In genomic region chr11:3452167-3452639, GRCm38 (mm10) we compare ENCODE assay signal across 8 mouse cellular contexts. TPM values are rescaled to one million over a fixed set of nuclear protein-coding genes. Genes with fewer than 3 reads are reported as not detected.
DNase-seq lines count a peak whose midpoint lies in the region; ATAC-seq and TF ChIP-seq lines count a peak whose summit lies in the region.

TSS of gene Rnf185 (minus strand) at chr11:3452363.

- H3K27ac ChIP-seq in forebrain, embryonic 10.5 days, result peak within 1 kb of the TSS; percentile 89
- H3K27ac ChIP-seq in heart, embryonic 15.5 days, result peak within 1 kb of the TSS; percentile 88
- peak within 1 kb of the TSS; percentile 73 for H3K27ac ChIP-seq in liver, embryonic 14.5 days
- H3K27ac ChIP-seq in neural tube, embryonic 11.5 days (ENCODE audit: low read depth, low read length), result peak within 1 kb of the TSS; percentile 83
- peak within 1 kb of the TSS; percentile 96 for H3K27ac ChIP-seq in stomach, postnatal 0 days (replicated peaks)

- peak; percentile 96 for ATAC-seq in heart, embryonic 15.5 days (replicated peaks; ENCODE audit: insufficient number of reproducible peaks, insufficient read depth, low FRiP score, low read depth)
- peak; percentile 98 for ATAC-seq in liver, embryonic 14.5 days (ENCODE audit: insufficient read depth)
- peak; percentile 96 for ATAC-seq in neural tube, embryonic 11.5 days (ENCODE audit: insufficient read depth, low FRiP score, low TSS enrichment)
- ATAC-seq in stomach, postnatal 0 days (ENCODE audit: low FRiP score, low TSS enrichment), result peak; percentile 98

- peak within 1 kb of the TSS; percentile 81 for H3K4me2 ChIP-seq in heart, embryonic 15.5 days
- peak within 1 kb of the TSS; percentile 98 for H3K4me2 ChIP-seq in liver, embryonic 14.5 days (ENCODE audit: low read depth)
- H3K4me2 ChIP-seq in neural tube, embryonic 11.5 days (ENCODE audit: low read depth), result peak within 1 kb of the TSS; percentile 88
- peak within 1 kb of the TSS; percentile 87 for H3K4me2 ChIP-seq in stomach, postnatal 0 days (replicated peaks; ENCODE audit: low read depth)

- H3K4me1 ChIP-seq in forebrain, embryonic 10.5 days, result peaks cover 24% of the 10 kb centered on the region
- H3K4me1 ChIP-seq in heart, embryonic 15.5 days (replicated peaks), result peaks cover 18% of the 10 kb centered on the region
- H3K4me1 ChIP-seq in liver, embryonic 14.5 days (replicated peaks; ENCODE audit: control insufficient read depth in 2 of 2, insufficient read depth in 2 of 2, low read length in 1 of 2), result peaks cover 4 to 12% of the 10 kb centered on the region in 2 experiments
- 0 out of 2 replicates have a peak, but pooled peaks cover 6% of the 10 kb centered on the region for H3K4me1 ChIP-seq in neural tube, embryonic 11.5 days (ENCODE audit: control insufficient read depth, insufficient read depth, low read length)
- no peaks in the 10 kb centered on the region for H3K4me1 ChIP-seq in stomach, postnatal 0 days (replicated peaks; ENCODE audit: control insufficient read depth, insufficient read depth)

- H3K4me3 ChIP-seq in forebrain, embryonic 10.5 days, result peak within 1 kb of the TSS; percentile 89
- peak within 1 kb of the TSS; percentile 65 for H3K4me3 ChIP-seq in heart, embryonic 15.5 days
- H3K4me3 ChIP-seq in liver, embryonic 14.5 days (ENCODE audit: insufficient read depth in 1 of 2, low read depth in 2 of 2, low read length in 2 of 2), result peak within 1 kb of the TSS; percentile 70 to 88
- H3K4me3 ChIP-seq in neural tube, embryonic 11.5 days (ENCODE audit: low read depth, low read length), result peak within 1 kb of the TSS; percentile 84
- H3K4me3 ChIP-seq in stomach, postnatal 0 days (ENCODE audit: low read depth, low read length), result peak within 1 kb of the TSS; percentile 79

- 0 out of 2 replicates have a peak, but pooled peaks have one; percentile 0 for TF ChIP-seq CTCF in liver, embryonic 14.5 days (IDR thresholded peaks at IDR 0.05; ENCODE audit: low read depth)
- peak; percentile 22; the same call in 1 of the 2 replicates for TF ChIP-seq CTCF in stomach, postnatal 0 days (IDR thresholded peaks at IDR 0.05; ENCODE audit: low read depth)

- TF ChIP-seq EP300 in liver, embryonic 14.5 days (IDR thresholded peaks at IDR 0.05; ENCODE audit: low read depth), result no peak
- TF ChIP-seq EP300 in stomach, postnatal 0 days (optimal IDR thresholded peaks at IDR 0.05), result no peak

- H3K9me3 ChIP-seq in forebrain, embryonic 10.5 days, result no peaks in the 10 kb centered on the region
- no peaks in the 10 kb centered on the region for H3K9me3 ChIP-seq in heart, embryonic 15.5 days (replicated peaks)
- no peaks in the 10 kb centered on the region for H3K9me3 ChIP-seq in liver, embryonic 14.5 days (ENCODE audit: control insufficient read depth, low read length)
- no peaks in the 10 kb centered on the region for H3K9me3 ChIP-seq in neural tube, embryonic 11.5 days (ENCODE audit: control insufficient read depth, low read length)
- H3K9me3 ChIP-seq in stomach, postnatal 0 days (ENCODE audit: control insufficient read depth, low read length), result no peaks in the 10 kb centered on the region

- under 1% methylated on average over 45 of the region's 45 CpGs for WGBS in forebrain, embryonic 10.5 days
- 1% methylated on average over 45 of the region's 45 CpGs for WGBS in heart, embryonic 15.5 days
- under 1% methylated on average over 45 of the region's 45 CpGs for WGBS in liver, embryonic 14.5 days (ENCODE audit: insufficient replicate concordance)
- WGBS in neural tube, embryonic 11.5 days, result under 1% methylated on average over 45 of the region's 45 CpGs
- WGBS in stomach, postnatal 0 days, result under 1% methylated on average over 44 of the region's 45 CpGs

- peak; percentile 86 for DNase-seq in CD8-positive naive resting alpha-beta T cell, adult 2 months (ENCODE audit: low read depth in 2 of 2, low spot score in 2 of 2)
- peak; percentile 92 for DNase-seq in c-Kit-positive CD71-negative TER-119-negative erythroid progenitor cells, embryonic 14.5 days (ENCODE audit: low read depth)
- DNase-seq in forebrain, embryonic 10.5 days (ENCODE audit: extremely low spot score, low spot score), result peak; percentile 95
- peak; percentile 96 to 98 for DNase-seq in kidney, postnatal 25 days
- DNase-seq in liver, embryonic 14.5 days (ENCODE audit: low read depth in 3 of 3, low spot score in 3 of 3), result peak; percentile 92 to 93 (median 92)
- peak; percentile 95 for DNase-seq in neural tube, embryonic 11.5 days (ENCODE audit: low spot score)
- DNase-seq in stomach, postnatal 0 days (ENCODE audit: low spot score), result peak; percentile 96

- H3K9ac ChIP-seq in heart, embryonic 15.5 days, result peak within 1 kb of the TSS; percentile 79
- peak within 1 kb of the TSS; percentile 81 for H3K9ac ChIP-seq in liver, embryonic 14.5 days (replicated peaks)
- H3K9ac ChIP-seq in neural tube, embryonic 11.5 days (ENCODE audit: low read length), result peak within 1 kb of the TSS; percentile 86
- H3K9ac ChIP-seq in stomach, postnatal 0 days (ENCODE audit: low read length), result peak within 1 kb of the TSS; percentile 89

- H3K36me3 ChIP-seq in forebrain, embryonic 10.5 days (replicated peaks), result peaks cover 30% of the 10 kb centered on the region
- H3K36me3 ChIP-seq in heart, embryonic 15.5 days, result no peaks in the 10 kb centered on the region
- no peaks in the 10 kb centered on the region for H3K36me3 ChIP-seq in liver, embryonic 14.5 days (replicated peaks; ENCODE audit: control insufficient read depth, insufficient read depth, low read depth)
- H3K36me3 ChIP-seq in neural tube, embryonic 11.5 days (ENCODE audit: control insufficient read depth, insufficient read depth, low read length), result no peaks in the 10 kb centered on the region; the same call in 1 of the 2 replicates
- H3K36me3 ChIP-seq in stomach, postnatal 0 days (ENCODE audit: control insufficient read depth, insufficient read depth, low read length), result no peaks in the 10 kb centered on the region

- H3K27me3 ChIP-seq in forebrain, embryonic 10.5 days (ENCODE audit: poor library complexity, severe bottlenecking), result no peaks in the 10 kb centered on the region
- H3K27me3 ChIP-seq in heart, embryonic 15.5 days, result no peaks in the 10 kb centered on the region
- no peaks in the 10 kb centered on the region for H3K27me3 ChIP-seq in liver, embryonic 14.5 days (ENCODE audit: control insufficient read depth, insufficient read depth, low read length)
- no peaks in the 10 kb centered on the region for H3K27me3 ChIP-seq in neural tube, embryonic 11.5 days (ENCODE audit: control insufficient read depth, insufficient read depth, low read length)
- no peaks in the 10 kb centered on the region for H3K27me3 ChIP-seq in stomach, postnatal 0 days (ENCODE audit: control insufficient read depth, insufficient read depth, low read length)

RNA-seq across cellular contexts. Expression of gene Rnf185, which starts in this region (rescaled TPM):
- polyA plus RNA-seq in forebrain, embryonic 10.5 days (2016; fragmentation: Nextera tagmentation; extraction: Ambion mirVana), result 39.6 and 42.4 TPM in 2 replicates
- polyA plus RNA-seq in heart, embryonic 15.5 days (2015; fragmentation: Nextera tagmentation; extraction: Ambion mirVana), result 25.9 and 30.2 TPM in 2 replicates
- 5.0 and 5.5 TPM in 2 replicates for polyA plus RNA-seq in liver, embryonic 14.5 days (2012; rRNA removed)
- polyA plus RNA-seq in liver, embryonic 14.5 days (2014; fragmentation: Nextera tagmentation; extraction: Ambion mirVana), result 8.5 and 9.2 TPM in 2 replicates
- polyA plus RNA-seq in neural tube, embryonic 11.5 days (2014; fragmentation: Nextera tagmentation; extraction: Ambion mirVana), result 53.8 and 59.5 TPM in 2 replicates
- polyA plus RNA-seq in stomach, postnatal 0 days (2015; fragmentation: Nextera tagmentation; extraction: Ambion mirVana), result 19.4 and 20.9 TPM in 2 replicates

Comparison
In these comparisons a context has a peak if more than half of its experiments do, and no peak if none do; other contexts are left out.
1. Peak in every context shown above with its lines: DNase-seq, ATAC-seq, H3K4me3 ChIP-seq and H3K27ac ChIP-seq.